Mouse (Mus musculus) olfactory bulb, adult 2 months (tissue): ENCODE results near the gene Car15. TPM values are rescaled to one million over a fixed set of nuclear protein-coding genes. Genes with fewer than 3 reads are reported as not detected.
A peak's percentile ranks its signal among the peaks of the same experiment; 100 is the strongest.

Source experiments
- H3K27ac ChIP-seq: fragments of 200-500 bp; 2 replicates; pipeline ENCODE4 v1.5.1; 2012; ENCODE audit warnings: low read depth, low read length; ENCODE audit not compliant: insufficient read depth
- H3K4me1 ChIP-seq: fragments of 200-500 bp; 2 replicates; pipeline ENCODE4 v1.6.1; 2012; ENCODE audit warnings: low read length; ENCODE audit not compliant: control insufficient read depth, insufficient read depth
- H3K4me3 ChIP-seq: fragments of 200-500 bp; 2 replicates; pipeline ENCODE4 v1.5.1; 2012; ENCODE audit warnings: mild to moderate bottlenecking, low read depth, low read length, moderate library complexity; ENCODE audit not compliant: insufficient read depth
- CTCF ChIP-seq: fragments of 200-500 bp; IDR thresholded peaks from 2 replicates; pipeline ENCODE4 v1.5.1; 2012; ENCODE audit warnings: low read depth, mild to moderate bottlenecking, low read length, moderate library complexity; ENCODE audit not compliant: insufficient read depth
- POLR2A ChIP-seq: fragments of 200-500 bp; IDR thresholded peaks from 2 replicates; pipeline ENCODE4 v1.6.1; 2012; ENCODE audit warnings: mild to moderate bottlenecking, low read depth, low read length, moderate library complexity; ENCODE audit not compliant: insufficient read depth
- WGBS: fragments of 180-500 bp; shearing (Covaris S2); methylation state at CpG from one replicate; pipeline ENCODE4 v1.1.7; 2018; 5-methylcytosine and 5-hydroxymethylcytosine counted together
- polyA plus RNA-seq: library from polyadenylated mRNA; stranded (reverse); fragments of >200 nt; gene quantifications from 2 replicates; pipeline ENCODE4 v1.2.4, GENCODE M21; 2012; ENCODE audit warnings: low replicate concordance; ENCODE audit not compliant: missing spikeins, insufficient read depth, insufficient read length

Car15 gene
- polyA plus RNA-seq, 1 experiment, result not detected

GRCm38 (mm10) chr16:17826500-17826899, 11.7 kb downstream of the Car15 start:
- peaks cover under 1% of the 10 kb centered on the region; the same call in 1 of the 2 replicates for H3K4me1 ChIP-seq
- WGBS, result 86% methylated on average over 2 of the region's 2 CpGs
- no peak overlapping the region for H3K27ac ChIP-seq
- no peak overlapping the region for H3K4me3 ChIP-seq
- no peak for TF ChIP-seq CTCF

- Histone ChIP-seq H3K4me1 (peaks cover 19% of the 10 kb centered on the region), H3K27ac (no peak overlapping the region), H3K4me3 (no peak overlapping the region)
- 56% methylated on average over 8 of the region's 8 CpGs for WGBS
- TF ChIP-seq CTCF (no peak), POLR2A (no peak)
Measured at GRCm38 (mm10) chr16:17816528-17816927, 21.6 kb downstream of the Car15 start.

- WGBS, result 2% methylated on average over 63 of the region's 63 CpGs
- Histone ChIP-seq H3K27ac (peak overlapping the region; percentile 61), H3K4me1 (peaks cover 19% of the 10 kb centered on the region), H3K4me3 (peak overlapping the region; percentile 52)
- TF ChIP-seq CTCF (peak; percentile 100), POLR2A (peak; percentile 56)
Measured at GRCm38 (mm10) chr16:17815411-17816402, 22.5 kb downstream of the Car15 start.

- TF ChIP-seq POLR2A (no peak), CTCF (no peak)
- 81% methylated on average over 4 of the region's 4 CpGs for WGBS
- no peak overlapping the region for H3K4me3 ChIP-seq
- H3K4me1 ChIP-seq, result peaks cover 28% of the 10 kb centered on the region
- H3K27ac ChIP-seq, result no peak overlapping the region
Measured at GRCm38 (mm10) chr16:17813173-17813572, 25.0 kb downstream of the Car15 start.

- H3K4me1 ChIP-seq, result peaks cover 33% of the 10 kb centered on the region
- no peak overlapping the region for H3K4me3 ChIP-seq
- TF ChIP-seq CTCF, result no peak
- TF ChIP-seq POLR2A, result no peak
- 7% methylated on average over 5 of the region's 5 CpGs for WGBS
- H3K27ac ChIP-seq, result no peak overlapping the region
Measured at GRCm38 (mm10) chr16:17812120-17812519, 26.0 kb downstream of the Car15 start.

GRCm38 (mm10) chr16:17809711-17810110, 28.5 kb downstream of the Car15 start:
- TF ChIP-seq CTCF (no peak), POLR2A (no peak)
- Histone ChIP-seq H3K4me3 (no peak overlapping the region), H3K4me1 (peaks cover 24% of the 10 kb centered on the region), H3K27ac (peak overlapping the region; percentile 21; the same call in 1 of the 2 replicates)
- 31% methylated on average over 7 of the region's 7 CpGs for WGBS

GRCm38 (mm10) chr16:17809125-17809524, 29.0 kb downstream of the Car15 start:
- Histone ChIP-seq H3K4me3 (no peak overlapping the region), H3K27ac (no peak overlapping the region), H3K4me1 (peaks cover 30% of the 10 kb centered on the region)
- 85% methylated on average over 4 of the region's 4 CpGs for WGBS
- no peak for TF ChIP-seq POLR2A
- TF ChIP-seq CTCF, result no peak

GRCm38 (mm10) chr16:17807192-17808009, 30.8 kb downstream of the Car15 start:
- WGBS, result 2% methylated on average over 73 of the region's 73 CpGs
- TF ChIP-seq CTCF (no peak), POLR2A (peak; percentile 80; the same call in 1 of the 2 replicates)

More at GRCm38 (mm10) chr16:17807192-17808009, 30.8 kb downstream of the Car15 start:
- peaks cover 44% of the 10 kb centered on the region for H3K4me1 ChIP-seq
- peak overlapping the region; percentile 68 for H3K27ac ChIP-seq
- peak overlapping the region; percentile 70 for H3K4me3 ChIP-seq
